Mouse (Mus musculus) liver, postnatal 0 days (tissue): ENCODE measurements around the gene Siglec1. TPM values are rescaled to one million over a fixed set of nuclear protein-coding genes. Genes with fewer than 3 reads are reported as not detected.

Experiments used
- ATAC-seq: fragments of 200-750 bp; cut with Nextera tagmentation; 2 replicates; pipeline ENCODE4 v1.8.0; 2017; ENCODE audit warnings: mild to moderate bottlenecking, moderate library complexity
- DNase-seq: peaks from one replicate; pipeline ENCODE4 v3.0.0-alpha.2; 2016
- H3K27ac ChIP-seq: fragments of 300-500 bp; sonication (generic); 2 replicates; pipeline ENCODE4 v1.5.1; 2014; ENCODE audit warnings: antibody characterized with exemption, moderate library complexity, mild to moderate bottlenecking, low read depth
- H3K27me3 ChIP-seq: fragments of 300-500 bp; sonication (generic); 2 replicates; pipeline ENCODE4 v1.6.1; 2014; ENCODE audit warnings: low read length, control low read depth, mixed read lengths; ENCODE audit not compliant: insufficient read depth
- H3K36me3 ChIP-seq: fragments of 300-500 bp; sonication (generic); replicated peaks from 2 replicates; pipeline ENCODE4 v1.6.1; 2014; ENCODE audit warnings: mild to moderate bottlenecking, control low read depth, low read length, moderate library complexity, mixed read lengths; ENCODE audit not compliant: insufficient read depth
- H3K4me1 ChIP-seq: fragments of 300-500 bp; sonication (generic); 2 replicates; pipeline ENCODE4 v1.6.1; 2014; ENCODE audit warnings: antibody characterized with exemption, mild to moderate bottlenecking, control low read depth; ENCODE audit not compliant: insufficient read depth
- H3K4me2 ChIP-seq: fragments of 300-500 bp; sonication (generic); 2 replicates; pipeline ENCODE4 v1.6.1; 2014; ENCODE audit warnings: low read depth, mild to moderate bottlenecking, low read length, moderate library complexity, mixed read lengths
- H3K4me3 ChIP-seq: fragments of 300-500 bp; sonication (generic); 2 replicates; pipeline ENCODE4 v1.5.1; 2014; ENCODE audit warnings: low read depth, low read length
- H3K9ac ChIP-seq: fragments of 300-500 bp; sonication (generic); replicated peaks from 2 replicates; pipeline ENCODE4 v1.6.1; 2014; ENCODE audit warnings: mild to moderate bottlenecking, moderate library complexity
- H3K9me3 ChIP-seq: fragments of 300-500 bp; sonication (generic); 2 replicates; pipeline ENCODE4 v1.6.1; 2016; ENCODE audit warnings: mild to moderate bottlenecking, control low read depth, low read length, mixed read lengths
- CTCF ChIP-seq: sonication (generic); IDR thresholded peaks from 2 replicates; pipeline ENCODE4 v1.5.1; 2016; ENCODE audit warnings: antibody characterized with exemption, low read depth
- EP300 ChIP-seq: IDR thresholded peaks from 2 replicates; pipeline ENCODE4 v1.6.1; 2016; ENCODE audit warnings: antibody characterized with exemption, low read depth, mild to moderate bottlenecking
- WGBS: fragments of 180-500 bp; shearing (Covaris S2); extraction: QIAGEN DNeasy Blood & Tissue Kit; methylation state at CpG from one replicate; pipeline ENCODE4 v1.1.7; 2014; ENCODE audit not compliant: insufficient replicate concordance; 5-methylcytosine and 5-hydroxymethylcytosine counted together
- polyA plus RNA-seq: library from polyadenylated mRNA; unstranded; fragments of >200 nt; fragmentation: Nextera tagmentation; extraction: Ambion mirVana; gene quantifications from 2 replicates; pipeline ENCODE4 v1.2.1, GENCODE M21; 2015

Gene Siglec1
- polyA plus RNA-seq, 1 experiment from 2014 or later: 2.0 TPM

DNA sequence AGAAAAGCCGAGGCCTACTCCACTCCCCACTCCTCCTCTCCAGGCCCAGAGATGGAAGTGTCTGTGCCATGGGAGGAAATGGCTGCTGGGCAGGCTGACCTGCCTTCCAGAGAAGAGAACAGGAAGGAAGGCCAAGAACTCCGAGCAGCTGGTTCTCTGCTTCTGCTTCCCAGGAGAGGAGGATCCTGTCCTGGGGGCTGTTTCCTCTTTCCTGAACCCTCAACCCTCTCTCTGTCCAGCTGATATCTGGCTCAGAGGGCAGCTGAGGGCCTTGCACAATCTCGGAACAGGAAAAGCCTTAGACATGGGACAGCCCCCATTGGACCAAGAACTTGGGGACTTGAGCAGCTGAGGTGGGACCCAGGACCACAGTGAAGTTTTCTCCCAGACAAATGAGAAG lies 4.3 kb upstream of the Siglec1 start:
- WGBS: 57% methylated on average over 3 of the region's 3 CpGs
- Histone ChIP-seq H3K4me1 (peaks cover 25% of the 10 kb centered on the region), H3K36me3 (no peaks in the 10 kb centered on the region), H3K9me3 (no peaks in the 10 kb centered on the region), H3K4me3 (no peak overlapping the region), H3K9ac (no peak overlapping the region), H3K4me2 (no peak overlapping the region), H3K27me3 (no peaks in the 10 kb centered on the region), H3K27ac (peak overlapping the region; percentile 48)
- peak; percentile 42; the same call in 1 of the 2 replicates for TF ChIP-seq EP300
- no peak for TF ChIP-seq CTCF
- DNase-seq: no peak
- ATAC-seq: peak; percentile 49

GRCm38 (mm10) chr2:131089634-131090033 lies 3.1 kb upstream of the Siglec1 start:
- Histone ChIP-seq H3K9ac (no peak overlapping the region), H3K4me2 (no peak overlapping the region), H3K36me3 (no peaks in the 10 kb centered on the region), H3K4me3 (no peak overlapping the region), H3K27ac (peak overlapping the region; percentile 57), H3K9me3 (no peaks in the 10 kb centered on the region), H3K4me1 (peaks cover 18% of the 10 kb centered on the region), H3K27me3 (no peaks in the 10 kb centered on the region)
- ATAC-seq (no peak), DNase-seq (no peak)
- WGBS: 52% methylated on average over 1 of the region's 1 CpGs
- TF ChIP-seq EP300: no peak
- no peak for TF ChIP-seq CTCF

GRCm38 (mm10) chr2:131088581-131088980 lies 2.0 kb upstream of the Siglec1 start:
- Histone ChIP-seq H3K36me3 (no peaks in the 10 kb centered on the region), H3K27ac (peak overlapping the region; percentile 57), H3K9me3 (no peaks in the 10 kb centered on the region), H3K4me3 (no peak overlapping the region), H3K27me3 (no peaks in the 10 kb centered on the region), H3K4me1 (peaks cover 17% of the 10 kb centered on the region), H3K9ac (no peak overlapping the region), H3K4me2 (no peak overlapping the region)
- ATAC-seq: no peak
- DNase-seq: no peak
- TF ChIP-seq CTCF: no peak
- TF ChIP-seq EP300: no peak
- WGBS: 65% methylated on average over 4 of the region's 4 CpGs

- no peak overlapping the region for H3K4me3 ChIP-seq
- H3K9me3 ChIP-seq: no peaks in the 10 kb centered on the region
- TF ChIP-seq EP300: no peak
- TF ChIP-seq CTCF: no peak
- H3K4me1 ChIP-seq: peaks cover 11% of the 10 kb centered on the region
- H3K27ac ChIP-seq: no peak overlapping the region
- no peak overlapping the region for H3K9ac ChIP-seq
- H3K27me3 ChIP-seq: no peaks in the 10 kb centered on the region
- H3K36me3 ChIP-seq: no peaks in the 10 kb centered on the region
- no peak overlapping the region for H3K4me2 ChIP-seq
- 83% methylated on average over 4 of the region's 4 CpGs for WGBS
- DNase-seq (no peak), ATAC-seq (no peak)
Measured at GRCm38 (mm10) chr2:131084206-131084605, 2.4 kb downstream of the Siglec1 start.

DNA sequence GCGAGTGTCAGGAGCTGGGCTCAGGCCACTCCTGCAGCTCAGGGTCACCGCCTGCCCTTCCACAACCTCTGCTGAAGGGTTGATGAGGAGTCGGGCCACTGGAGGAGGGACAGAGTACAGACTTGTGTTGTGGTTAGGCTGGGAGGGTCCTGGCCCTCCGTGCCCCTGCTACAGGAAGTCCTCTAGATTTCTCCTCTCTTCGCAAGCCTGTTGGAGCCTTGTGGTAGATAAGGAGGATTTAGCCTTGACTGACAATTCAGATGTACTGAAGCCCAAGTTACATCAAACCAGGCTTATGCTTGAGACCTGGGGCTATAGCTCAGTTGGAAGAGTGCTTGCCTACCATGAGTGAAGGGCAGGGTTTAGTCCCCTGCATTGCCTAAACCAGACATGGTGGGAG lies 6.1 kb downstream of the Siglec1 start:
- no peak for ATAC-seq
- H3K9me3 ChIP-seq: no peaks in the 10 kb centered on the region
- DNase-seq: no peak
- H3K9ac ChIP-seq: no peak overlapping the region
- H3K4me1 ChIP-seq: no peaks in the 10 kb centered on the region
- no peak overlapping the region for H3K4me2 ChIP-seq
- TF ChIP-seq EP300 (no peak), CTCF (no peak)
- WGBS: 26% methylated on average over 5 of the region's 5 CpGs
- no peaks in the 10 kb centered on the region for H3K36me3 ChIP-seq
- H3K27me3 ChIP-seq: no peaks in the 10 kb centered on the region
- no peak overlapping the region for H3K27ac ChIP-seq
- no peak overlapping the region for H3K4me3 ChIP-seq

GRCm38 (mm10) chr2:131072536-131072935 lies 14.0 kb downstream of the Siglec1 start:
- no peak for DNase-seq
- H3K27ac ChIP-seq: no peak overlapping the region
- H3K4me2 ChIP-seq: no peak overlapping the region
- no peak overlapping the region for H3K4me3 ChIP-seq
- H3K4me1 ChIP-seq: no peaks in the 10 kb centered on the region
- 0 out of 2 replicates have a peak, but pooled peaks cover 5% of the 10 kb centered on the region for H3K27me3 ChIP-seq
- no peak for TF ChIP-seq CTCF
- TF ChIP-seq EP300: no peak
- 75% methylated on average over 10 of the region's 10 CpGs for WGBS
- H3K9ac ChIP-seq: no peak overlapping the region
- H3K36me3 ChIP-seq: no peaks in the 10 kb centered on the region
- no peak for ATAC-seq
- H3K9me3 ChIP-seq: no peaks in the 10 kb centered on the region

DNA sequence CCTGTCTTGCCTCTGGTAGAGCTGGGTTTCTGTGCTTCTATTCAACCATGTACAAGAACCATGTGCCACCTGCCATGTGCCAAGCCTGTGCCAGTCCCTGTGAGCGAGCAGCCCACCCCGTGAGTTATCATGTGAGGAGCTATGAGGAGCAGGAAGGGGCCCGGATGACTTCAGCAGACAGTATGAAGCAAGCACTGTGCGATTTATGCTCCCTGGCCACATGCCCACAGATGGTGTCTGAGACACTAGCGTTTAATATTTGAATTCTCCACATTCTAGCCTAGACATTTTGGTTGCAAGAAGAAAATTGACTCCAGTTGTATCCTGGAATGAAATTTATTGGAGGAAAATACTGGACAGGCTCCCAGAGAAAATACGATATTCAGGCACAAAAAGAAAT lies 19.1 kb downstream of the Siglec1 start:
- Histone ChIP-seq H3K27me3 (peaks cover 31% of the 10 kb centered on the region), H3K9ac (no peak overlapping the region), H3K27ac (no peak overlapping the region), H3K36me3 (no peaks in the 10 kb centered on the region), H3K9me3 (no peaks in the 10 kb centered on the region), H3K4me2 (no peak overlapping the region), H3K4me3 (no peak overlapping the region), H3K4me1 (no peaks in the 10 kb centered on the region)
- WGBS: 52% methylated on average over 6 of the region's 6 CpGs
- ATAC-seq (no peak), DNase-seq (no peak)
- TF ChIP-seq EP300 (no peak), CTCF (no peak)
